ENCODE assay signal across 8 mouse cellular contexts in the genomic region with DNA sequence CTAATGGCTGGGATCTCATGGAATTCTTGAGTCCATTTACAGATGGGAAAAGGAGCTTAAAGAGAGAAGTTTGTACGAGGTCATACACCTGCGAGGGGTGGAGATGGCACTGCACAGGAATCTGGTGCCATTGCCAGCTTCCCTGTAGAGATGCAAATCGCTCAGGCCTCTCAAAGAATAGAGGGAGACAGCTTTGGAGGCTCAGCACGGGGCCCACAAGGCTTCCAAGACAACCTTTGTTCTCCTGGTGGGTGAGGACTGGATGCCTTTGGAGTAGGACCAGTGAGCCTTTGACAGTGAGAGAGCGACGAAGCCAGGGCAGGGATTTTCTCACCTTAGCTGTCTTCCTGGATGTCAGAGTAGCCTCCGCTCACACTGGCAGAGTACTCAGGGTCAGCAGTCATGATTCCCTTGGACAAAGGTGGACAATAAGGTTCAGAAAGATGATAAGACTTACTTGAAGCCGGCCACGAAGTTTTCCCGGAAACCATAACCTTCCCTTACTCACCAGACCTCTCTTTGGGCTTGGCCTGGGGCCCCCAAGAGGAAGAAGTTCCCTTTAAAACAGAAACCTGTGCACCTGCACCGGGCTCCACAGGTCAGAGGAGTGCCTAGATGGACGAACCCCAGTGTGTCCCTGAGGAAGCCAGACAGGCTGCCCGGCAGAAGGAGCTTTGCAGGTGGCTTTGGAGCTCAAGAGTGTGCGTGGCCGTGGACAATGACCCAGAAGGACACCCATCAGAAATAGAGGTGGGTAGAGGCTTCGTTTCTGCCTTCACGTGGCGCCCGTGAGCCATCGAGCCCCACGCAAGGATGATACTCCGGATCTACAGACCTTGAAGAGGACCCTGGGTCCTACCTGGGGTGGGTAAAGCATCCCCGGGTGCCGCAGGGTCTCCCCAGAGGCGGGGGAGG. TPM values are rescaled to one million over a fixed set of nuclear protein-coding genes. Genes with fewer than 3 reads are reported as not detected.
DNase-seq lines count a peak whose midpoint lies in the region; ATAC-seq lines count a peak whose summit lies in the region.

Gene Tmem74b, plus strand, starts transcription at position 778 of the 915 bp plus-strand sequence.

- no peaks in the 10 kb centered on the region for H3K9me3 ChIP-seq in neural tube, embryonic 11.5 days (ENCODE audit: control insufficient read depth, low read length)
- H3K9me3 ChIP-seq in hindbrain, embryonic 14.5 days (ENCODE audit: control insufficient read depth, low read length), result no peaks in the 10 kb centered on the region
- no peaks in the 10 kb centered on the region for H3K9me3 ChIP-seq in midbrain, embryonic 16.5 days (replicated peaks; ENCODE audit: control insufficient read depth, low read length, poor library complexity, severe bottlenecking)

- H3K9ac ChIP-seq in neural tube, embryonic 11.5 days (ENCODE audit: low read length), result peak within 1 kb of the TSS; percentile 84
- H3K9ac ChIP-seq in hindbrain, embryonic 14.5 days, result peak within 1 kb of the TSS; percentile 96
- H3K9ac ChIP-seq in midbrain, embryonic 16.5 days (ENCODE audit: low read depth, low read length), result peak within 1 kb of the TSS; percentile 96

- H3K27ac ChIP-seq in neural tube, embryonic 11.5 days (ENCODE audit: low read depth, low read length), result no peak within 1 kb of the TSS
- H3K27ac ChIP-seq in hindbrain, embryonic 14.5 days, result peak within 1 kb of the TSS; percentile 83
- H3K27ac ChIP-seq in midbrain, embryonic 16.5 days (ENCODE audit: low read length), result peak within 1 kb of the TSS; percentile 78

- H3K4me3 ChIP-seq in neural tube, embryonic 11.5 days (ENCODE audit: low read depth, low read length), result peak within 1 kb of the TSS; percentile 65
- H3K4me3 ChIP-seq in hindbrain, embryonic 14.5 days (replicated peaks; ENCODE audit: low read length), result peak within 1 kb of the TSS; percentile 90
- H3K4me3 ChIP-seq in midbrain, embryonic 16.5 days (ENCODE audit: low read depth, low read length), result peak within 1 kb of the TSS; percentile 90

- H3K27me3 ChIP-seq in neural tube, embryonic 11.5 days (ENCODE audit: control insufficient read depth, insufficient read depth, low read length), result peaks cover 10% of the 10 kb centered on the region
- H3K27me3 ChIP-seq in hindbrain, embryonic 14.5 days (ENCODE audit: control insufficient read depth, insufficient read depth, low read length), result no peaks in the 10 kb centered on the region
- H3K27me3 ChIP-seq in midbrain, embryonic 16.5 days (ENCODE audit: control insufficient read depth, insufficient read depth, low read depth, low read length), result no peaks in the 10 kb centered on the region

- ATAC-seq in neural tube, embryonic 11.5 days (ENCODE audit: insufficient read depth, low FRiP score, low TSS enrichment), result no peak
- ATAC-seq in hindbrain, embryonic 14.5 days (ENCODE audit: low FRiP score), result peak; percentile 31; the same call in 1 of the 2 replicates
- no peak for ATAC-seq in midbrain, embryonic 16.5 days
- ATAC-seq in monocyte, adult 5-6 weeks (replicated peaks; ENCODE audit: insufficient number of reproducible peaks, low FRiP score, low TSS enrichment, poor library complexity, severe bottlenecking), result no peak

- 4% methylated on average over 25 of the region's 25 CpGs for WGBS in neural tube, embryonic 11.5 days
- 3% methylated on average over 25 of the region's 25 CpGs for whole genome bisulfite sequencing in hindbrain, embryonic 14.5 days
- 3% methylated on average over 25 of the region's 25 CpGs for WGBS in midbrain, embryonic 16.5 days

- H3K4me2 ChIP-seq in neural tube, embryonic 11.5 days (ENCODE audit: low read depth), result peak within 1 kb of the TSS; percentile 99
- H3K4me2 ChIP-seq in hindbrain, embryonic 14.5 days (replicated peaks), result peak within 1 kb of the TSS; percentile 86
- H3K4me2 ChIP-seq in midbrain, embryonic 16.5 days (ENCODE audit: low read length), result peak within 1 kb of the TSS; percentile 76

- no peaks in the 10 kb centered on the region for H3K36me3 ChIP-seq in neural tube, embryonic 11.5 days (ENCODE audit: control insufficient read depth, insufficient read depth, low read length)
- peaks cover 8% of the 10 kb centered on the region for H3K36me3 ChIP-seq in hindbrain, embryonic 14.5 days (replicated peaks; ENCODE audit: control insufficient read depth, insufficient read depth)
- no peaks in the 10 kb centered on the region for H3K36me3 ChIP-seq in midbrain, embryonic 16.5 days (ENCODE audit: control insufficient read depth, insufficient read depth, low read length)

- peak; percentile 8 for DNase-seq in embryo, embryonic 9.5 days (ENCODE audit: extremely low spot score)
- no peak for DNase-seq in embryo, embryonic 11 days
- no peak for DNase-seq in neural tube, embryonic 11.5 days (ENCODE audit: low spot score)
- no peak for DNase-seq in neural tube, embryonic 10.5 days (ENCODE audit: extremely low spot score, low spot score)
- peak; percentile 33 for DNase-seq in hindbrain, embryonic 14.5 days (ENCODE audit: low spot score)
- no peak for DNase-seq in urinary bladder, postnatal 4 days (ENCODE audit: low spot score in 2 of 2)

- no peaks in the 10 kb centered on the region for H3K4me1 ChIP-seq in neural tube, embryonic 11.5 days (ENCODE audit: control insufficient read depth, insufficient read depth, low read length)
- peaks cover 6% of the 10 kb centered on the region for H3K4me1 ChIP-seq in hindbrain, embryonic 14.5 days (replicated peaks; ENCODE audit: control insufficient read depth, insufficient read depth, low read length)
- H3K4me1 ChIP-seq in midbrain, embryonic 16.5 days (ENCODE audit: control insufficient read depth, insufficient read depth, low read length), result peaks cover 20% of the 10 kb centered on the region

RNA-seq across cellular contexts. Expression of gene Tmem74b, which starts in this region (rescaled TPM):
- 6.5 and 8.2 TPM in 2 replicates for polyA plus RNA-seq in neural tube, embryonic 11.5 days (2014; fragmentation: Nextera tagmentation; extraction: Ambion mirVana)
- polyA plus RNA-seq in hindbrain, embryonic 14.5 days (2014; fragmentation: Nextera tagmentation; extraction: Ambion mirVana), result 25.3 and 28.0 TPM in 2 replicates
- 28.8 and 30.8 TPM in 2 replicates for polyA plus RNA-seq in midbrain, embryonic 16.5 days (2015; fragmentation: Nextera tagmentation; extraction: Ambion mirVana)
- not detected in 3 replicates for total RNA-seq in monocyte, adult 5-6 weeks (2017)

Comparison
In these comparisons a context has a peak if more than half of its experiments do, and no peak if none do; other contexts are left out.
1. DNase-seq: peak in embryo, embryonic 9.5 days (single experiment) and hindbrain, embryonic 14.5 days (single experiment); none in embryo, embryonic 11 days (single experiment), neural tube, embryonic 11.5 days (single experiment), neural tube, embryonic 10.5 days (single experiment) and urinary bladder, postnatal 4 days (0 of 2).
2. Peak in every context shown above with its lines, with median percentiles within 50 percentile points of each other: H3K4me2 ChIP-seq, H3K4me3 ChIP-seq and H3K9ac ChIP-seq.